Mouse (Mus musculus): ENCODE measurements around the gene Spo11. TPM values are rescaled to one million over a fixed set of nuclear protein-coding genes. Genes with fewer than 3 reads are reported as not detected.

Gene Spo11
- total and polyA plus RNA-seq, 3 experiments: 0.16 to 0.34 TPM; not detected in 1

DNA sequence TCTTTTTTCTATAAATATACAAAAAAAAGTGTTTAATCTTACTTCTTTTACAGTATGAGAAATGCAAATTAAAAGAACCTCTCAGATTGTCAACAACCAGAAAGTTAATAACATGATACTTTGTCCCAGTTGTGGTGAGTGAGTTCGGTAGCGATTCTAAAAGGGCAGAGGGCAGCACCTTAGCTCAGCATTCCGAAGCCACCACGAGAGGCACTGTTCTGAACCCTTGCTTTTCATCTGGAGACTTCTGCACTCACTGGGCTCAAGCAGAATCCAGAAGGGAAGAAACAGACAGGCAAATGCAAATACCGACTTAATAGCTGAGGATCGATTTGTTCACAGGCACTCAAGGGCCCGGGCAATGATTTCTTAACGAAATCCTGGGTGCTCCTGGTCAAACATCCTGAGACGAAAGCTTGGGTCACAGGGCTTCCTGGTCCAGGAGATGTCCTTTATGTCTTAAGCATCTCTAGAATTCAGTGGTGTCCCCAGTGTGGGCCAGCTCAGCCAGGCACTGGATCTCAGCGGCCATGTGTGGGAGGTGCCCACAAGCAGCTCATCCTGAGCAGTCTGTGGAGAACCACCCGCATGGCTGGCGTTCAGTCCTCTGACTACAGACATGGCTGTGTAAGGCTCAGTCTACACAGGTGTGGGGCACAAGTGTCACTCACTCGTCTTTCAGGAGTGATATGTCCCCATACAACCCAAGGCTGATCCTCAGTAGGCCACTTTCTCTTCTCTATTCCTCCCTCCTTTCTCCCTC, 18.3 kb upstream of the Spo11 start:
- Histone ChIP-seq H3K79me2 (replicated peaks; ENCODE audit: control insufficient read depth, extremely low read depth, insufficient read depth, poor library complexity, severe bottlenecking) (no peaks in the 10 kb centered on the region), H3K36me3 (replicated peaks in 1 of 2; ENCODE audit: control insufficient read depth in 1 of 2, insufficient read depth in 1 of 2, low read length in 1 of 2) (no peaks in the 10 kb centered on the region), H3K27ac (ENCODE audit: insufficient read depth, low read depth) (no peak overlapping the region), H3K9me3 (replicated peaks; ENCODE audit: low read length) (peaks cover 23% of the 10 kb centered on the region), H3K4me2 (ENCODE audit: insufficient read depth, low read depth, poor library complexity, severe bottlenecking) (no peak overlapping the region), H3K9ac (ENCODE audit: insufficient read depth, low read depth) (no peak overlapping the region), H3K4me1 (ENCODE audit: control insufficient read depth in 1 of 2, insufficient read depth in 2 of 2) (peaks cover 0 to 9% of the 10 kb centered on the region in 2 experiments; a peak in 2 of 4 replicates), H3K27me3 (replicated peaks) (peaks cover 6% of the 10 kb centered on the region), H3K4me3 (replicated peaks in 1 of 3; ENCODE audit: low read depth in 2 of 3, low read length in 2 of 3, poor library complexity in 1 of 3) (no peak overlapping the region)
- in situ Hi-C loops (cut with MboI; ENCODE audit: low pct_ligation_motif_present, low pct_unique_long_range_greater_than_20kb, low sequenced_read_pairs) (no loop called here), dilution Hi-C loops (cut with MboI; ENCODE audit: extremely low pct_ligation_motif_present, extremely low pct_unique_long_range_greater_than_20kb, low sequenced_read_pairs) (no loop called here)
- TF ChIP-seq RCOR1 (conservative IDR thresholded peaks at IDR 0.05; ENCODE audit: low read depth, low read length) (no peak), EP300 (IDR thresholded peaks at IDR 0.05; ENCODE audit: low read length) (no peak), TBP (conservative IDR thresholded peaks at IDR 0.05; ENCODE audit: low read depth, low read length) (no peak), USF2 (conservative IDR thresholded peaks at IDR 0.05; ENCODE audit: low read depth, low read length) (no peak), POLR2AphosphoS2 (IDR thresholded peaks at IDR 0.05; ENCODE audit: low read depth, low read length) (no peak), UBTF (IDR thresholded peaks at IDR 0.05; ENCODE audit: low read depth, low read length) (no peak), E2F4 (IDR thresholded peaks at IDR 0.05; ENCODE audit: insufficient replicate concordance, low read depth, low read length) (no peak), NELFE (IDR thresholded peaks at IDR 0.05; ENCODE audit: low read depth, low read length) (no peak), POLR2A (IDR thresholded peaks at IDR 0.05; ENCODE audit: low read depth, low read length) (no peak), CTCF (conservative IDR thresholded peaks at IDR 0.05 in 1 of 2, IDR thresholded peaks at IDR 0.05 in 1 of 2; ENCODE audit: low read depth in 2 of 2, low read length in 2 of 2) (no peak), ZNF384 (IDR thresholded peaks at IDR 0.05; ENCODE audit: low read depth, low read length) (no peak)
- no peak for DNase-seq (ENCODE audit: extremely low read depth)

DNA sequence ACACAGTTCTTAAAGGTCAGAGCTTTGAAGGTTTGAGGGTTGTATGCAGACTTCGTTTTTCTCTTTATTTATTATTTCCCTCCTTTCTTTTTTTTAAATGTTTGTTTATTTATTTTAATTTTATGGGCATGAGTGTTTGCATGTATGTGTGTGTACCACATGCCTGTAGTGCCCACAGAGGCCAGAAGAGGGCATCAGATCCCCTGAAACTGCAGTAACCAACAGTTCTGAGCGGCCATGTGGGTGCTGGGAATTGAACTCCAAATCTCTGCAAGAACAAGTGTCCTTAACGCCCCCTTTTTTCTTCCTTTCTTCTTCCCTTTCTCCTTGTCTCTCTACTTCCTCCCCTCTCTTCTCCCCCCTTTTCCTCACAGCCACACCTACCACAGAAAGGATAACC, 17.1 kb upstream of the Spo11 start:
- Histone ChIP-seq H3K27ac (ENCODE audit: insufficient read depth, low read depth) (no peak overlapping the region), H3K36me3 (replicated peaks in 1 of 2; ENCODE audit: control insufficient read depth in 1 of 2, insufficient read depth in 1 of 2, low read length in 1 of 2) (no peaks in the 10 kb centered on the region), H3K9me3 (replicated peaks; ENCODE audit: low read length) (peaks cover 23% of the 10 kb centered on the region), H3K27me3 (replicated peaks) (peaks cover 4% of the 10 kb centered on the region), H3K79me2 (replicated peaks; ENCODE audit: control insufficient read depth, extremely low read depth, insufficient read depth, poor library complexity, severe bottlenecking) (no peaks in the 10 kb centered on the region), H3K4me2 (ENCODE audit: insufficient read depth, low read depth, poor library complexity, severe bottlenecking) (no peak overlapping the region), H3K4me1 (ENCODE audit: control insufficient read depth in 1 of 2, insufficient read depth in 2 of 2) (peaks cover 0 to 9% of the 10 kb centered on the region in 2 experiments; a peak in 2 of 4 replicates), H3K9ac (ENCODE audit: insufficient read depth, low read depth) (no peak overlapping the region), H3K4me3 (replicated peaks in 1 of 3; ENCODE audit: low read depth in 2 of 3, low read length in 2 of 3, poor library complexity in 1 of 3) (no peak overlapping the region)
- no peak for TF ChIP-seq PAX5 (IDR thresholded peaks at IDR 0.05; ENCODE audit: low read length)
- TF ChIP-seq KAT2A (IDR thresholded peaks at IDR 0.05; ENCODE audit: insufficient replicate concordance, low read length): no peak
- no peak for TF ChIP-seq USF2 (conservative IDR thresholded peaks at IDR 0.05; ENCODE audit: low read depth, low read length)
- TF ChIP-seq RCOR1 (conservative IDR thresholded peaks at IDR 0.05; ENCODE audit: low read depth, low read length): no peak
- no peak for TF ChIP-seq TCF12 (IDR thresholded peaks at IDR 0.05; ENCODE audit: low read depth, low read length)
- no peak for TF ChIP-seq CHD2 (IDR thresholded peaks at IDR 0.05; ENCODE audit: low read length)
- TF ChIP-seq POLR2A (IDR thresholded peaks at IDR 0.05; ENCODE audit: low read depth, low read length): no peak
- TF ChIP-seq USF1 (IDR thresholded peaks at IDR 0.05; ENCODE audit: low read depth, low read length): no peak
- no peak for TF ChIP-seq SIN3A (IDR thresholded peaks at IDR 0.05; ENCODE audit: low read length)
- TF ChIP-seq JUN (IDR thresholded peaks at IDR 0.05; ENCODE audit: insufficient read depth, low read depth, low read length): no peak
- no peak for TF ChIP-seq ZKSCAN1 (IDR thresholded peaks at IDR 0.05; ENCODE audit: borderline replicate concordance, low read depth, low read length)
- TF ChIP-seq BHLHE40 (IDR thresholded peaks at IDR 0.05; ENCODE audit: low read depth, low read length): no peak
- TF ChIP-seq POLR2AphosphoS2 (IDR thresholded peaks at IDR 0.05; ENCODE audit: low read depth, low read length): no peak
- TF ChIP-seq SMC3 (IDR thresholded peaks at IDR 0.05; ENCODE audit: low read depth, low read length): peak; percentile 13; the same call in 1 of the 2 replicates
- no peak for TF ChIP-seq ETS1 (conservative IDR thresholded peaks at IDR 0.05; ENCODE audit: low read depth, low read length)
- no peak for TF ChIP-seq NELFE (IDR thresholded peaks at IDR 0.05; ENCODE audit: low read depth, low read length)
- TF ChIP-seq CTCF (conservative IDR thresholded peaks at IDR 0.05 in 1 of 2, IDR thresholded peaks at IDR 0.05 in 1 of 2; ENCODE audit: low read depth in 2 of 2, low read length in 2 of 2): peak in 1 of 2 experiments; percentile 32; a peak in 2 of 4 replicates
- dilution Hi-C loops (cut with MboI; ENCODE audit: extremely low pct_ligation_motif_present, extremely low pct_unique_long_range_greater_than_20kb, low sequenced_read_pairs): no loop called here
- no peak for DNase-seq (ENCODE audit: extremely low read depth)
- in situ Hi-C loops (cut with MboI; ENCODE audit: low pct_ligation_motif_present, low pct_unique_long_range_greater_than_20kb, low sequenced_read_pairs): loop anchor here (10.0 kb wide), 1 partner anchor 126 kb away; no protein-coding TSS in a partner anchor

Data from CH12.LX (cell line).